Comparison of ENCODE assay signal across 9 mouse cellular contexts in genomic region chr14:24550763-24551471, GRCm38 (mm10).
A peak's percentile ranks its signal among the peaks of the same experiment; 100 is the strongest.
DNase-seq lines count a peak whose midpoint lies in the region; ATAC-seq and TF ChIP-seq lines count a peak whose summit lies in the region.
"Had no signal": no experiment of that assay in that cellular context is flagged by ENCODE, and none has a peak within 500 bp of the region (broad histone marks: within the 10 kb centered on the region; RNA-seq: fewer than 3 reads in every experiment).

No protein-coding gene starts in this region.

- peak; percentile 95 for ATAC-seq in hindbrain, embryonic 15.5 days (ENCODE audit: low FRiP score, low read depth)
- peak; percentile 96 for ATAC-seq in midbrain, embryonic 13.5 days

- H3K36me3 ChIP-seq in hindbrain, embryonic 15.5 days = no peaks in the 10 kb centered on the region
- no peaks in the 10 kb centered on the region for H3K36me3 ChIP-seq in midbrain, embryonic 13.5 days
- H3K36me3 ChIP-seq: liver, embryonic 13.5 days had no signal

- TF ChIP-seq CTCF in layer of hippocampus, adult 2 months (conservative IDR thresholded peaks at IDR 0.05) = no peak

- no peak overlapping the region for H3K4me3 ChIP-seq in layer of hippocampus, adult 2 months
- no peak overlapping the region for H3K4me3 ChIP-seq in hindbrain, embryonic 15.5 days
- no peak overlapping the region for H3K4me3 ChIP-seq in midbrain, embryonic 13.5 days (replicated peaks)
- H3K4me3 ChIP-seq: liver, embryonic 13.5 days had no signal

- H3K9ac ChIP-seq in hindbrain, embryonic 15.5 days = no peak overlapping the region
- no peak overlapping the region for H3K9ac ChIP-seq in midbrain, embryonic 13.5 days (replicated peaks)
- H3K9ac ChIP-seq: liver, embryonic 13.5 days had no signal

- H3K9me3 ChIP-seq in hindbrain, embryonic 15.5 days = no peaks in the 10 kb centered on the region
- H3K9me3 ChIP-seq in midbrain, embryonic 13.5 days = no peaks in the 10 kb centered on the region
- H3K9me3 ChIP-seq: liver, embryonic 13.5 days had no signal

- DNase-seq in layer of hippocampus, adult 2 months (ENCODE audit: low spot score in 2 of 2) = peak; percentile 50 to 69
- no peak for DNase-seq in layer of hippocampus, postnatal 25 days (ENCODE audit: extremely low spot score in 1 of 2, low spot score in 1 of 2)
- no peak for DNase-seq in adipocyte (ENCODE audit: low spot score)
- no peak for DNase-seq in kidney, adult 8-10 months
- DNase-seq in lung, postnatal 25 days (ENCODE audit: low spot score) = no peak
- no peak for DNase-seq in kidney, postnatal 10 days
- DNase-seq: liver, embryonic 13.5 days had no signal

- H3K4me1 ChIP-seq in hindbrain, embryonic 15.5 days (replicated peaks) = peaks cover 16% of the 10 kb centered on the region
- peaks cover 13% of the 10 kb centered on the region for H3K4me1 ChIP-seq in midbrain, embryonic 13.5 days (replicated peaks)
- H3K4me1 ChIP-seq: liver, embryonic 13.5 days had no signal

- H3K27ac ChIP-seq in layer of hippocampus, adult 2 months = peak overlapping the region; percentile 85
- peak overlapping the region; percentile 72 for H3K27ac ChIP-seq in hindbrain, embryonic 15.5 days (replicated peaks)
- peak overlapping the region; percentile 80 for H3K27ac ChIP-seq in midbrain, embryonic 13.5 days
- H3K27ac ChIP-seq: liver, embryonic 13.5 days had no signal

- 9% methylated on average over 7 of the region's 7 CpGs for WGBS in hindbrain, embryonic 15.5 days
- WGBS in midbrain, embryonic 13.5 days = 28% methylated on average over 7 of the region's 7 CpGs

- no peaks in the 10 kb centered on the region for H3K27me3 ChIP-seq in hindbrain, embryonic 15.5 days
- H3K27me3 ChIP-seq in midbrain, embryonic 13.5 days = no peaks in the 10 kb centered on the region
- H3K27me3 ChIP-seq: liver, embryonic 13.5 days had no signal

- H3K4me2 ChIP-seq in hindbrain, embryonic 15.5 days = 0 out of 2 replicates have a peak overlapping the region, but pooled peaks have one; percentile 0
- H3K4me2 ChIP-seq in midbrain, embryonic 13.5 days (replicated peaks) = no peak overlapping the region
- H3K4me2 ChIP-seq: liver, embryonic 13.5 days had no signal

Comparison
In these comparisons a context has a peak if more than half of its experiments do, and no peak if none do; other contexts are left out.
1. DNase-seq: peak in layer of hippocampus, adult 2 months (2 of 2); none in layer of hippocampus, postnatal 25 days (0 of 2), adipocyte (single experiment), kidney, adult 8-10 months (0 of 2), lung, postnatal 25 days (single experiment) and kidney, postnatal 10 days (single experiment).
2. Peak in every context shown above with its lines, with median percentiles within 50 percentile points of each other: H3K27ac ChIP-seq.